Mouse (Mus musculus) left cerebral cortex, adult 8-10 months (tissue): ENCODE data around the gene Ankrd44. TPM values are rescaled to one million over a fixed set of nuclear protein-coding genes. Genes with fewer than 3 reads are reported as not detected.

Experiments used
- DNase-seq, 2 experiments: peaks; one replicate each; pipeline ENCODE4 v3.0.0; 2022; ENCODE audit warnings: low spot score in 2 of 2
- total RNA-seq, 4 experiments: library from RNA; stranded (reverse); gene quantifications; 2 replicates each; pipeline ENCODE4 v1.2.4; 2022

Gene Ankrd44
- total RNA-seq, 4 experiments from 2014 or later: 19.2 to 26.4 (median 23.9) TPM

- DNase-seq: peak; percentile 18 to 77
Measured at GRCm38 (mm10) chr1:54896109-54897085, 29.8 kb downstream of the Ankrd44 start.

GRCm38 (mm10) chr1:54888449-54888848, 37.7 kb downstream of the Ankrd44 start:
- DNase-seq: no peak

GRCm38 (mm10) chr1:54887873-54888272, 38.3 kb downstream of the Ankrd44 start:
- no peak for DNase-seq

GRCm38 (mm10) chr1:54882856-54883467, 43.2 kb downstream of the Ankrd44 start:
- DNase-seq: no peak

GRCm38 (mm10) chr1:54881523-54881922, 44.7 kb downstream of the Ankrd44 start:
- no peak for DNase-seq

- DNase-seq: no peak
Measured at GRCm38 (mm10) chr1:54877423-54878073, 48.6 kb downstream of the Ankrd44 start.

- no peak for DNase-seq
Measured at GRCm38 (mm10) chr1:54877014-54877413, 49.2 kb downstream of the Ankrd44 start.

GRCm38 (mm10) chr1:54874094-54874493, 52.1 kb downstream of the Ankrd44 start:
- DNase-seq: no peak

- no peak for DNase-seq
Measured at GRCm38 (mm10) chr1:54872857-54873616, 53.1 kb downstream of the Ankrd44 start.

- DNase-seq: no peak
Measured at GRCm38 (mm10) chr1:54871321-54871720, 54.9 kb downstream of the Ankrd44 start.

GRCm38 (mm10) chr1:54870634-54871033, 55.6 kb downstream of the Ankrd44 start:
- DNase-seq: no peak

GRCm38 (mm10) chr1:54867226-54867625, 59.0 kb downstream of the Ankrd44 start:
- no peak for DNase-seq

GRCm38 (mm10) chr1:54866131-54866530, 60.1 kb downstream of the Ankrd44 start:
- DNase-seq: no peak

GRCm38 (mm10) chr1:54864928-54865652, 61.1 kb downstream of the Ankrd44 start:
- DNase-seq: no peak

- DNase-seq: no peak
Measured at GRCm38 (mm10) chr1:54860361-54860760, 65.8 kb downstream of the Ankrd44 start.

- no peak for DNase-seq
Measured at GRCm38 (mm10) chr1:54859876-54860275, 66.3 kb downstream of the Ankrd44 start.

GRCm38 (mm10) chr1:54858898-54859297, 67.3 kb downstream of the Ankrd44 start:
- no peak for DNase-seq

GRCm38 (mm10) chr1:54856502-54856901, 69.7 kb downstream of the Ankrd44 start:
- DNase-seq: no peak

- DNase-seq: no peak
Measured at GRCm38 (mm10) chr1:54855970-54856369, 70.2 kb downstream of the Ankrd44 start.

GRCm38 (mm10) chr1:54854388-54854787, 71.8 kb downstream of the Ankrd44 start:
- DNase-seq: no peak
